Mouse (Mus musculus) left cerebral cortex, adult 18-20 months (tissue): Measurements from ENCODE around the gene Tacr3. TPM values are rescaled to one million over a fixed set of nuclear protein-coding genes. Genes with fewer than 3 reads are reported as not detected.

Experiments used
- DNase-seq, 2 experiments: peaks; one replicate each; pipeline ENCODE4 v3.0.0; 2021 to 2022; ENCODE audit warnings: low spot score in 2 of 2, mixed read lengths in 1 of 2
- long read RNA-seq, 2 experiments: library from polyadenylated mRNA; stranded (forward); transcript quantifications; one replicate each; pipeline ENCODE4 v2.0.0; 2021
- total RNA-seq, 2 experiments: library from RNA; stranded (reverse); gene quantifications; 2 replicates each; pipeline ENCODE4 v1.2.3; 2021

The Tacr3 gene
- 1 to 10 TPM; 1.5 to 1.7 TPM for total RNA-seq
- long read RNA-seq, experiment 1, partial matches to known transcripts = 0 of 1 reads
- long read RNA-seq, experiment 1, other reads (novel, unspliced or antisense) = 1 of 1 reads
- long read RNA-seq, experiment 2, partial matches to known transcripts = 1 of 2 reads
- long read RNA-seq, experiment 2, other reads (novel, unspliced or antisense) = 0 of 2 reads

- DNase-seq = peak; percentile 2 to 3
Measured at GRCm38 (mm10) chr3:134828875-134829530, at the start of gene Tacr3. TSS of gene Tacr3 (plus strand) at chr3:134829007.

DNA sequence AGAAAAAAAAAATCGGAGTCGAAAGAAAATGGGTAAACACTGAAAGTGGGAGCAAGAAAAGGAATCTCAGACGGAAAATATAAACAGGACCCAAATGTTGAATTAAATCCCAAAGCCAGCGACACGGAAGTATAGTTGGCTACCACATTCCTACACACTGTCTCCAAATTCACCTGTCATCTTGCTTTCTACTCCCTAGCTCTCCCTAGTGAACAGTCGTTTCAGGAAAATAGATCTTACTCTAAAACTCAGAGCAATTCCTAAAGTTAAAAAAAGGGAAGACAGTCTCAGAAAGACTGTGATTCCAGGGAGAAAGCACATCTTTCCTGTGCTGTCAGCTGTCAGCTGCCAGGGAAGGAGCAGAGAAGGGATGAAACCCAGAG lies 324 bp upstream of the Tacr3 start:
- DNase-seq = no peak

DNA sequence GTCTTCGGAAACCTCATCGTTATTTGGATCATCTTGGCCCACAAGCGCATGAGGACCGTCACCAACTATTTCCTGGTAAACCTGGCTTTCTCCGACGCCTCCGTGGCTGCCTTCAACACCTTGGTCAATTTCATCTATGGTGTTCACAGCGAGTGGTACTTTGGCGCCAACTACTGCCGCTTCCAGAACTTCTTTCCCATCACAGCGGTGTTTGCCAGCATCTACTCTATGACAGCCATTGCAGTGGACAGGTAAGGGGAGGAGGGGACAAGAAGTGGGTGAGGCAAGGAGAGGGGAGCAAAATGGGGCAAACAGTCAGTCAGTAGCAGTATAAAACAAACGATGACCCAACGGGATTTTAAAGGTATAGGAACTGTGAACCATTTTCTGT lies 719 bp downstream of the Tacr3 start:
- peak in 1 of 2 experiments; percentile 3 for DNase-seq

- DNase-seq = no peak
Measured at GRCm38 (mm10) chr3:134851342-134851741, 22.5 kb downstream of the Tacr3 start.

DNA sequence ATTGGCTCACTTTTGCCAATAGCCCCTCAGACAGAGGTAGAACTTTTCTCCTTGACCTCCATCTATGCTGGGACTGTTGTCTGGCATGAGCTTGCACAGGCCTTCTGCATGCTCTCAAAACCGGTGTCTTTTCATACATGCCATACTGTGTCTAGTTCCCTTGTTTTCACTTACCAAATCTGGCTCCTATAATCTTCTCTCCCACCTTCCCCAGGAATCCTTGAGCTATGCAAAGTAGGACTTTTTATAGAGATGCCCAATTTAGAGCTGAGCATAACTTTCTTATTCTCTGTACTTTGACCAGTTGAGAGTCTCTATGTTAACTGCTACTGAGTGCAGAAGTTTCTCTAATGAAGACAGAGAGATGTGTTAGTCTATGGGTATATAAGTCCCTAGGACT lies 48.9 kb downstream of the Tacr3 start:
- no peak for DNase-seq

DNA sequence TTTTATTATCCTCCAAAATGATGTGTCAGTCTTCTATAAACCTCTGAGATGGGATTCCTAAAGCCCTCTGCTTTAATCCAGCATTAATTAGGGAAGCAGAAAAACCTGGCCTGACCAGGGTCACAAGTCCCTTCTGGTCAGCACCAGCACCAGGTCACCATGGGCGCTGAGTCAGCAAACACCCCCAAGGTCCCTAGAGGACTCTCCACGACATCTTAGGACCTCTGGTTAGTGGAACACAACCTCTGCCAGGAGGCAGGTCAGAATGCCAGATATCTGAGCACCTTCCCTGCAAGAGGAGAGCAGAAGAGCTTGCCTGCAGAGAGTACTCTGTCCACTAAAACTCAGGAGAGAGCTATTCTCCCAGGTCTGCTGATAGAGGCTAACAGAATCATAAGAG lies 67.0 kb downstream of the Tacr3 start:
- DNase-seq = no peak

- no peak for DNase-seq
Measured at GRCm38 (mm10) chr3:134908890-134909289, 80.1 kb downstream of the Tacr3 start.

DNA sequence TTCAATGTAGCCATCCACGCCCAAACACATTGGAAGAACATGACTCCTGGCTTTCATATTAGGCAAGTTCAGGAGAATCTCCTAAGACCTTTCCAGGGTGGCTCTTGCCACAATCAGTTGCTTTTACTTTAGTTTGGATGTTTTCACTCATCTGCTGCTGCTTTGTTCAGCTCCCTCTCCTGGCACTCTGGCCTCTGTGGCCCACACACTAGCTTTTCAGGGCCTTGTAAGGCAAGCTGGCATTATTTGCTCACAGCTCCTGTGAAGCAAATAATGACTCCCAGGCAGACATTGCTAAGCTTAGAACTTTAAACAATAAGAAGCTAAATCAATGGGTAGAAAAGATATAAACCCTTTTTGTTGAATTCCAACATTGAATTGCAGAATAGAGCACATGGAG lies 105.9 kb downstream of the Tacr3 start:
- no peak for DNase-seq

GRCm38 (mm10) chr3:134935461-134935860 lies 106.7 kb downstream of the Tacr3 start:
- no peak for DNase-seq

DNA sequence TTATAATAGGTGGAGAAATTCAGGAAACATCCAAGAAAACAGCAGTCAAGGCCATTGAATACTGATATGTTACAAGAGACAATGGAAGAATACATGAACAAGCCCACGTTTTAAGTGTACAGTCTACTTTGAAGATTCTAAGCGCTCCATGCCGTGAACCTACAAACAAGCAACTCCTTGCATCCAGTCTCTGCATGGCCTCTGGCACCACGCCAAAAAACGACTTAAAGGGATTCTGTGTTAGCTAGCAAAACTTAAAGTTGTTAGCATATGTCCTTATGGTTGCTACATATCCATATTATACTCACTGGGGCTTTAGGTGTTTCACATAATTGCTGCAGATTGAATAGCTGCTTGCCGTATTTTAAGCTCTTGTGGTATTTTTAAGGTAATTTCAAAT lies 134.7 kb downstream of the Tacr3 start:
- DNase-seq = no peak

DNA sequence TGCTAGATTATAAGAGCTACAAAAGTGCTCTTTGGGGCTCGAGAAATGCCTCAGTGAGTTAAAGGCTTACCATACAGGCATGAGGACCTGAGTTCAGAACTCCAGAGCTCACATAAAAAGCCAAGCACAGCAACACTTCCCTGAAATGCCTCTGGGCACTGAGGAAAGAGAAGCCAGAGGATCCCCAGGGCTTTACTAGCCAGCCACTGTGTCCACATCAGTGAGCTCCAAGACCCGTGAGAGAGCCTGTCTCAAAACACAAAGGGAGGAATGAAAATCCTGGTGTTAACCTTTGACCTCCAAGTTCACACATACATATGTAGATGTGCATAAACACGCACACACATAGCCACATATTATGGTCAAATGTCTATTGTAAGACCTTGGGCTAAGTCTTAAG lies 150.1 kb downstream of the Tacr3 start:
- DNase-seq = no peak

DNA sequence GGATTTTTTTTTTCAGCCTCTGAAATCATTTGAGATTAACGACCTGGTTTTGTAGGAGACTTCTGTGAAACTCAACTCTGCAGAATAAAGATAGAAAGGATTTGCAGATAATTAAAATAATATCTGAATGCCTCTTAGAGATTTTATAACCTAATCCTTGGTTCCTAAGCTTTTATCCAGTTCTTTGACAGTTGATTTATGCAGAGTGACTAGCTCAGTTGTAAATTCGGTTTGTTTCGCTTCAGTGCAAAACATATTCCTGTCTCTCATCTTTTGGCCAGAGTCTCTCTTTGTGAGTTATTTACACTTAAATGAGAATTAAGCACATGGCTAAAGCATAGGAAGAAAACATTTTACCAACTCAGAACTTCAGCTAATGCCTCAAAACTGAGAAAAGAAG lies 151.3 kb downstream of the Tacr3 start:
- no peak for DNase-seq
